Comparison of ENCODE assay signal across 14 mouse cellular contexts in genomic region chr8:122878231-122878630, GRCm38 (mm10). TPM values are rescaled to one million over a fixed set of nuclear protein-coding genes. Genes with fewer than 3 reads are reported as not detected.
"Had no signal": no experiment of that assay in that cellular context is flagged by ENCODE, and none has a peak within 500 bp of the region (broad histone marks: within the 10 kb centered on the region; RNA-seq: fewer than 3 reads in every experiment).

No protein-coding gene starts in this region.

- H3K27me3 ChIP-seq: midbrain, embryonic 12.5 days; neural tube, embryonic 12.5 days had no signal

- H3K4me1 ChIP-seq: midbrain, embryonic 12.5 days had no signal

- DNase-seq: lung, adult 18-20 months; lung, embryonic 14.5 days; lung, postnatal 10 days; lung, postnatal 4 days; midbrain, embryonic 14.5 days; right cerebral cortex, postnatal 14 days; thymus, adult 18-20 months; thymus, postnatal 25 days; thymus, postnatal 4 days had no signal

- H3K9me3 ChIP-seq: midbrain, embryonic 10.5 days; midbrain, embryonic 12.5 days; neural tube, embryonic 12.5 days had no signal

- H3K4me3 ChIP-seq: midbrain, embryonic 10.5 days; midbrain, embryonic 12.5 days; neural tube, embryonic 12.5 days had no signal

- H3K27ac ChIP-seq: midbrain, embryonic 10.5 days; midbrain, embryonic 12.5 days; neural tube, embryonic 12.5 days had no signal

- H3K9ac ChIP-seq: lung, embryonic 14.5 days; midbrain, embryonic 12.5 days; neural tube, embryonic 12.5 days had no signal

- ATAC-seq: midbrain, embryonic 16.5 days had no signal

- H3K4me2 ChIP-seq: lung, embryonic 14.5 days; midbrain, embryonic 12.5 days; neural tube, embryonic 12.5 days had no signal

RNA-seq across cellular contexts. Expression of gene Cdh15, which starts 30.5 kb away (rescaled TPM):
- polyA plus RNA-seq: lung, embryonic 14.5 days; spleen, adult 2 months had no signal
